Mouse (Mus musculus) intestine, embryonic 14.5 days (tissue): ENCODE measurements around the gene Bag2. TPM values are rescaled to one million over a fixed set of nuclear protein-coding genes. Genes with fewer than 3 reads are reported as not detected.
"Not testable (repeated sequence)": the region's sequence is repeated elsewhere in the genome, so short reads cannot be mapped to it uniquely, and the experiment has no call there.

Experiments used
- ATAC-seq: fragments of 200-750 bp; cut with Nextera tagmentation; replicated peaks from 2 replicates; pipeline ENCODE4 v1.8.0; 2017; ENCODE audit warnings: low read depth, moderate number of reproducible peaks, moderate TSS enrichment, moderate library complexity; ENCODE audit not compliant: low FRiP score, low TSS enrichment
- DNase-seq: peaks from one replicate; pipeline ENCODE4 v3.0.0-alpha.2; 2018; ENCODE audit warnings: low spot score
- H3K27ac ChIP-seq: fragments of 300-500 bp; sonication (generic); 2 replicates; pipeline ENCODE4 v1.5.1; 2014; ENCODE audit warnings: low read depth, mild to moderate bottlenecking, control low read depth
- H3K27me3 ChIP-seq: fragments of 300-500 bp; sonication (generic); replicated peaks from 2 replicates; pipeline ENCODE4 v1.6.1; 2014; ENCODE audit warnings: low read length, control low read depth; ENCODE audit not compliant: control insufficient read depth, insufficient read depth
- H3K36me3 ChIP-seq: fragments of 300-500 bp; sonication (generic); 2 replicates; pipeline ENCODE4 v1.6.1; 2014; ENCODE audit warnings: low read length, control low read depth; ENCODE audit not compliant: control insufficient read depth, insufficient read depth
- H3K4me1 ChIP-seq: fragments of 300-500 bp; sonication (generic); replicated peaks from 2 replicates; pipeline ENCODE4 v1.6.1; 2014; ENCODE audit warnings: low read length, control low read depth, mixed read lengths; ENCODE audit not compliant: control insufficient read depth, insufficient read depth
- H3K4me2 ChIP-seq: fragments of 300-500 bp; sonication (generic); 2 replicates; pipeline ENCODE4 v1.6.1; 2014; ENCODE audit warnings: low read length
- H3K4me3 ChIP-seq: fragments of 300-500 bp; sonication (generic); 2 replicates; pipeline ENCODE4 v1.5.1; 2014; ENCODE audit warnings: low read depth, low read length, control low read depth, mixed read lengths
- H3K9ac ChIP-seq: fragments of 300-500 bp; sonication (generic); 2 replicates; pipeline ENCODE4 v1.6.1; 2014; ENCODE audit warnings: mild to moderate bottlenecking, low read length
- H3K9me3 ChIP-seq: fragments of 300-500 bp; sonication (generic); 2 replicates; pipeline ENCODE4 v1.6.1; 2016; ENCODE audit warnings: low read length, control low read depth; ENCODE audit not compliant: control insufficient read depth
- WGBS: fragments of 180-500 bp; shearing (Covaris S2); extraction: QIAGEN DNeasy Blood & Tissue Kit; methylation state at CpG from one replicate; pipeline ENCODE4 v1.1.7; 2014; 5-methylcytosine and 5-hydroxymethylcytosine counted together
- polyA plus RNA-seq: library from polyadenylated mRNA; unstranded; fragments of >200 nt; fragmentation: Nextera tagmentation; extraction: Ambion mirVana; gene quantifications from 2 replicates; pipeline ENCODE4 v1.2.1, GENCODE M21; 2014

Bag2 gene
- polyA plus RNA-seq, 1 experiment from 2014 or later, result 73.1 TPM

DNA sequence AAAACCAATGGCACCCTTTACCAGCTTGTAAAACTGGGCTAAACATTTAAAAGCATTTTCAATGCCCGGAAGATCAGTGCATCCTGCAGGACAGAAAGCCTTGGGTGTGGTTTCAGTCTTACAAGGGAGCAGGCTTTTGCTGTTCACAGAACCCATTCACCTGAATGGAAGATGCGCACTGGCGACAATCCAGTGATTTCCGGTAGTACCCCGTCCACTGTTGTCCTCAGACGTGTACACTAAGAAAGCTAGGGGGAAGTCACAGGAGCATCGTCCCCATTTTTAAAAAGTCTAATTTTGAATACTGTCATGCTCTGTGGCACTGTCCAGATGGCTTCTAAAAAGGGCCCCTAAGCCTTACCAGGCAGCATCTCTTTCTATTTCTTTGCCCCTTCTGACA is 1.8 kb downstream of the Bag2 start:
- H3K27me3 ChIP-seq, result no peaks in the 10 kb centered on the region
- H3K27ac ChIP-seq, result peak overlapping the region; percentile 1; the same call in 1 of the 2 replicates
- no peak overlapping the region for H3K9ac ChIP-seq
- no peaks in the 10 kb centered on the region for H3K9me3 ChIP-seq
- peak overlapping the region; percentile 65; the same call in 1 of the 2 replicates for H3K4me3 ChIP-seq
- peaks cover 6% of the 10 kb centered on the region; the same call in 1 of the 2 replicates for H3K4me1 ChIP-seq
- peak overlapping the region; percentile 86 for H3K4me2 ChIP-seq
- no peak for ATAC-seq
- peaks cover 7% of the 10 kb centered on the region; the same call in 1 of the 2 replicates for H3K36me3 ChIP-seq
- no peak for DNase-seq
- WGBS, result 76% methylated on average over 7 of the region's 7 CpGs

GRCm38 (mm10) chr1:33754965-33755735 is 2.4 kb downstream of the Bag2 start:
- WGBS, result 76% methylated on average over 21 of the region's 21 CpGs
- no peak for DNase-seq
- no peak for ATAC-seq
- Histone ChIP-seq H3K36me3 (peaks cover under 1% of the 10 kb centered on the region; the same call in 1 of the 2 replicates), H3K27ac (no peak overlapping the region), H3K4me1 (peaks cover 6% of the 10 kb centered on the region; the same call in 1 of the 2 replicates), H3K4me3 (no peak overlapping the region), H3K9me3 (no peaks in the 10 kb centered on the region), H3K9ac (no peak overlapping the region), H3K4me2 (no peak overlapping the region; the same call in 1 of the 2 replicates), H3K27me3 (no peaks in the 10 kb centered on the region)

GRCm38 (mm10) chr1:33754089-33754488 is 3.5 kb downstream of the Bag2 start:
- peaks cover 6% of the 10 kb centered on the region; the same call in 1 of the 2 replicates for H3K4me1 ChIP-seq
- H3K27me3 ChIP-seq, result no peaks in the 10 kb centered on the region
- H3K9ac ChIP-seq, result no peak overlapping the region
- no peaks in the 10 kb centered on the region for H3K9me3 ChIP-seq
- no peak overlapping the region for H3K4me3 ChIP-seq
- no peaks in the 10 kb centered on the region; the same call in 1 of the 2 replicates for H3K36me3 ChIP-seq
- no peak for ATAC-seq
- DNase-seq, result no peak
- no peak overlapping the region for H3K4me2 ChIP-seq
- WGBS, result 89% methylated on average over 17 of the region's 17 CpGs
- H3K27ac ChIP-seq, result no peak overlapping the region

- Histone ChIP-seq H3K9me3 (no peaks in the 10 kb centered on the region), H3K4me2 (no peak overlapping the region), H3K4me3 (no peak overlapping the region), H3K4me1 (peaks cover 5% of the 10 kb centered on the region; the same call in 1 of the 2 replicates), H3K36me3 (peaks cover 7% of the 10 kb centered on the region; the same call in 1 of the 2 replicates), H3K27ac (no peak overlapping the region), H3K9ac (no peak overlapping the region), H3K27me3 (no peaks in the 10 kb centered on the region)
- ATAC-seq, result no peak
- 91% methylated on average over 10 of the region's 10 CpGs for WGBS
- DNase-seq, result no peak
Observed at GRCm38 (mm10) chr1:33751283-33751682, 6.3 kb downstream of the Bag2 start.

DNA sequence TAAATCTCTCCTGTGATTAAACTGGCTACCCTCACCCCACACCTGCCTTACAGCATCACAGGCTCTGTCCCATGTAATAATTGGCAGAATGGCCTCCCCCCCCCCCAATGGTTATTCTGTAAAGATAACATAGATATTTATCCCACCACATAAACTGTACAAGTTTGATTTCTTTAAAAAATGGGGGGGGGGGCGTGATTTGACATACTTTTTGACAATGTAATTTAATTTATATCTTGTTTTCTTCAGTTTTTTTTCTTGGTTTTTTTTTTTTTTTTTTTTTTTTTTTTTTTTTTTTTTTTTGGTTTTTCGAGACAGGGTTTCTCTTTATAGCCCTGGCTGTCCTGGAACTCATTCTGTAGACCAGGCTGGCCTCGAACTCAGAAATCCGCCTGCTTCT is 7.9 kb downstream of the Bag2 start:
- peaks cover 16% of the 10 kb centered on the region; the same call in 1 of the 2 replicates for H3K36me3 ChIP-seq
- H3K4me3 ChIP-seq, ATAC-seq, H3K27ac ChIP-seq, H3K9me3 ChIP-seq, H3K4me2 ChIP-seq, H3K27me3 ChIP-seq, H3K9ac ChIP-seq, DNase-seq, H3K4me1 ChIP-seq: not testable (repeated sequence)
- 87% methylated on average over 4 of the region's 4 CpGs for WGBS

DNA sequence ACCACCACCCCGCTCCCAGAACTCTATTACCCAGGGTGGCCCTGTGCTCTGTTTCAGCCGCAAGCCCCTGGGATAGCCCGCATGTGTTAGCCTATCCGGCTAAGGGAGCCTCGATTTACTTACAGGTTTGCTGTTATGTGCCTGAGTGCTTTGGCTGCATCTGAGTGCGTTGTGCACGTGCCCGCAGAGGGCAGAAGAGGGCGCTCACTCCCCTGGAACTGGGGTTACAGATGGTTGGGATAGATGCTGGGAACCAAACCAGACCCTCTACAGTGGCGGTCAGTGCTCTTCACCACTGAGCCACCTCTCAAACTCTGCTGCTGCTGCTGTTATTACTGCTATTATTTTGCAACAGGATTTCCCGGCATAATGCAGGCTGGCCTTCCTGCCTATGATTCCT is 8.5 kb downstream of the Bag2 start:
- Histone ChIP-seq H3K4me2 (no peak overlapping the region), H3K27ac (no peak overlapping the region), H3K4me3 (no peak overlapping the region), H3K36me3 (peaks cover 20% of the 10 kb centered on the region; the same call in 1 of the 2 replicates), H3K27me3 (no peaks in the 10 kb centered on the region), H3K4me1 (no peaks in the 10 kb centered on the region), H3K9ac (no peak overlapping the region), H3K9me3 (no peaks in the 10 kb centered on the region)
- 96% methylated on average over 11 of the region's 11 CpGs for WGBS
- no peak for DNase-seq
- no peak for ATAC-seq

DNA sequence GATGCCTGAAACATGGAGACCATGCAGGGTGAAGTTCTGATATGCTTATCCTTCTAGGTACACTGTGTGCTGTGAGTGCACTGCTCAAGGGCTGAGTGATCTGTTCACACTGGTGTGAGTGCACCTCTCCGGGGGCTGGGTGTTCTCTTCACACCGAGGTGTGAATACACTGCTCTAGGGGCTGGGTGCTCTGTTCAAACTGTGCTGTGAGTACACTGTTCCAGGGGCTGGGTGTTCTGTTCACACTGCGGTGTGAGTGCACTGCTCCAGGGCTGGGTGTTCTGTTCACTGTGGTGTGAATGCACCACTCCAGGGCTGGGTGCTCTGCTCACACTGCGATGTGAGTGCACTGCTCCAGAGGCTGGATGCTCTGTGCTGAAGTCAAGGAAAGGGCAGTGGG is 11.7 kb downstream of the Bag2 start:
- DNase-seq, result no peak
- H3K27ac ChIP-seq, result no peak overlapping the region
- no peak overlapping the region for H3K9ac ChIP-seq
- H3K36me3 ChIP-seq, result peaks cover 32% of the 10 kb centered on the region
- no peaks in the 10 kb centered on the region for H3K4me1 ChIP-seq
- WGBS, result 90% methylated on average over 4 of the region's 4 CpGs
- H3K27me3 ChIP-seq, result no peaks in the 10 kb centered on the region
- no peaks in the 10 kb centered on the region for H3K9me3 ChIP-seq
- ATAC-seq, result no peak
- H3K4me3 ChIP-seq, result no peak overlapping the region
- H3K4me2 ChIP-seq, result no peak overlapping the region

DNA sequence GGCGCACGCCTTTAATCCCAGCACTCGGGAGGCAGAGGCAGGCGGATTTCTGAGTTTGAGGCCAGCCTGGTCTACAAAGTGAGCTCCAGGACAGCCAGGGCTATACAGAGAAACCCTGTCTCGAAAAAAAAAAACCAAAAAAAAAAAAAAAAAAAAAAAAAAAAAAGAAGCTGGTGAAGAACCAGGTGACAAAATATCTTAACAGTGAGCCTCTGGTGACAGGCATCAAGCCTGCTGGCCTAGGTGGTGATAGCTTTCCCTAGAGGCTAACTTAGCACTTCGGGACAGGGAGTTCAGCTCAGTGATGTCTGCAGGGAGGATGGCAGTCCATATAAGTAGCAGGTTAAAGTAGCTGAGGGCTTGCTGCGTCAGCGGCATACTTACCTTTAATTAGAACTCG is 12.8 kb downstream of the Bag2 start:
- not testable (repeated sequence) for H3K27me3 ChIP-seq, DNase-seq, H3K4me1 ChIP-seq, H3K9ac ChIP-seq, H3K27ac ChIP-seq, H3K4me3 ChIP-seq, H3K4me2 ChIP-seq, ATAC-seq, H3K9me3 ChIP-seq
- WGBS, result 94% methylated on average over 8 of the region's 9 CpGs
- H3K36me3 ChIP-seq, result peaks cover 43% of the 10 kb centered on the region

- Histone ChIP-seq H3K4me1 (no peaks in the 10 kb centered on the region), H3K4me2 (no peak overlapping the region), H3K27me3 (no peaks in the 10 kb centered on the region), H3K9ac (no peak overlapping the region), H3K27ac (no peak overlapping the region), H3K9me3 (no peaks in the 10 kb centered on the region), H3K36me3 (peaks cover 54% of the 10 kb centered on the region), H3K4me3 (no peak overlapping the region)
- WGBS, result 19% methylated on average over 8 of the region's 8 CpGs
- DNase-seq (peak; percentile 77), ATAC-seq (no peak)
Observed at GRCm38 (mm10) chr1:33742903-33743302, 14.7 kb downstream of the Bag2 start.
